In the genomic region with DNA sequence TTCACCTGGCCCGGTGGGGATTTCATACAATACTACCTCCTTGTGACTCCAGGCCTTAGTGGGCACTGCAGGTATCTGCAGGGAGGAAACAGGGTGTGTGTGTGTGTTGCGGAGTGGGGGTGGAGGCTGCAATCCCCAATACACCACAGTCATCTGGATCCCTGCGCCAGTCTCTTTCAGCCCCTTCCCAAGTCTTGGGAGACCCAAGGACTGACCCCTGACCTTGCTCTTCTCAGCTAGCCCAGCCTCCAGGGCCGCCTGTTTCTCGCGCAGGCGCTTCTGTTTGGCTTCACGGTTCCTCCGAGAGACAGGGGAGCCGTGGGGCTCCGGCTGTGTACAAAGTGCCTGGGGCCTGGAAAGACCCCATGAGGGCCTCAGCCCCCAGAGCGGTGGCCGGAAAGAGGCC, we compare ENCODE assay signal across 8 mouse cellular contexts. TPM values are rescaled to one million over a fixed set of nuclear protein-coding genes. Genes with fewer than 3 reads are reported as not detected.
DNase-seq lines count a peak whose midpoint lies in the region; ATAC-seq and TF ChIP-seq lines count a peak whose summit lies in the region.

No protein-coding gene starts in this region.

- no peaks in the 10 kb centered on the region for H3K27me3 ChIP-seq in heart, embryonic 11.5 days (ENCODE audit: control insufficient read depth, insufficient read depth, low read length)
- H3K27me3 ChIP-seq in C2C12 (ENCODE audit: control insufficient read depth, insufficient read depth, insufficient read length): no peaks in the 10 kb centered on the region
- H3K27me3 ChIP-seq in hindbrain, embryonic 13.5 days: no peaks in the 10 kb centered on the region
- no peaks in the 10 kb centered on the region for H3K27me3 ChIP-seq in liver, embryonic 14.5 days (ENCODE audit: control insufficient read depth, insufficient read depth, low read length)
- no peaks in the 10 kb centered on the region for H3K27me3 ChIP-seq in stomach, embryonic 14.5 days (ENCODE audit: control insufficient read depth, insufficient read depth, low read length)

- H3K9ac ChIP-seq in heart, embryonic 11.5 days (ENCODE audit: low read depth, low read length): peak overlapping the region; percentile 80
- peak overlapping the region; percentile 83 for H3K9ac ChIP-seq in hindbrain, embryonic 13.5 days
- peak overlapping the region; percentile 52 for H3K9ac ChIP-seq in liver, embryonic 14.5 days (replicated peaks)
- H3K9ac ChIP-seq in stomach, embryonic 14.5 days (replicated peaks; ENCODE audit: low read depth, low read length): peak overlapping the region; percentile 81

- H3K27ac ChIP-seq in heart, embryonic 11.5 days (ENCODE audit: low read depth, low read length): peak overlapping the region; percentile 78
- H3K27ac ChIP-seq in brown adipose tissue, adult 24 weeks (replicated peaks; ENCODE audit: low read depth, low read length): peak overlapping the region; percentile 51; the same call in 1 of the 2 replicates
- peak overlapping the region; percentile 90 for H3K27ac ChIP-seq in hindbrain, embryonic 13.5 days
- H3K27ac ChIP-seq in liver, embryonic 14.5 days: peak overlapping the region; percentile 16
- peak overlapping the region; percentile 78 for H3K27ac ChIP-seq in stomach, embryonic 14.5 days (ENCODE audit: low read length)

- TF ChIP-seq CTCF in C2C12 (IDR thresholded peaks at IDR 0.05; ENCODE audit: control insufficient read depth, insufficient read depth, insufficient read length): no peak
- no peak for TF ChIP-seq CTCF in liver, embryonic 14.5 days (IDR thresholded peaks at IDR 0.05; ENCODE audit: low read depth)

- H3K4me1 ChIP-seq in heart, embryonic 11.5 days (ENCODE audit: control insufficient read depth, insufficient read depth, low read length): peaks cover 11% of the 10 kb centered on the region
- H3K4me1 ChIP-seq in brown adipose tissue, adult 24 weeks (ENCODE audit: control insufficient read depth, insufficient read depth, insufficient read length, low read length): peaks cover 3% of the 10 kb centered on the region; the same call in 1 of the 2 replicates
- peaks cover 20% of the 10 kb centered on the region for H3K4me1 ChIP-seq in hindbrain, embryonic 13.5 days (replicated peaks)
- H3K4me1 ChIP-seq in liver, embryonic 14.5 days (replicated peaks; ENCODE audit: control insufficient read depth in 2 of 2, insufficient read depth in 2 of 2, low read length in 1 of 2): peaks cover 3 to 6% of the 10 kb centered on the region in 2 experiments; a peak in 3 of 4 replicates
- H3K4me1 ChIP-seq in stomach, embryonic 14.5 days (ENCODE audit: control insufficient read depth, insufficient read depth, low read length): peaks cover 6% of the 10 kb centered on the region; the same call in 1 of the 2 replicates

- DNase-seq in heart, adult 8-10 months (ENCODE audit: low spot score): no peak
- DNase-seq in liver, embryonic 14.5 days (ENCODE audit: low read depth in 3 of 3, low spot score in 3 of 3): no peak
- no peak for DNase-seq in urinary bladder, postnatal 4 days (ENCODE audit: low spot score in 2 of 2)

- peaks cover 4% of the 10 kb centered on the region; the same call in 1 of the 2 replicates for H3K36me3 ChIP-seq in heart, embryonic 11.5 days (ENCODE audit: control insufficient read depth, insufficient read depth, low read length)
- H3K36me3 ChIP-seq in C2C12 (ENCODE audit: control insufficient read depth, insufficient read depth): peaks cover 6% of the 10 kb centered on the region
- peaks cover 36% of the 10 kb centered on the region for H3K36me3 ChIP-seq in hindbrain, embryonic 13.5 days
- H3K36me3 ChIP-seq in liver, embryonic 14.5 days (replicated peaks; ENCODE audit: control insufficient read depth, insufficient read depth, low read depth): no peaks in the 10 kb centered on the region
- H3K36me3 ChIP-seq in stomach, embryonic 14.5 days (ENCODE audit: control insufficient read depth, insufficient read depth, low read length): peaks cover 29% of the 10 kb centered on the region

- no peaks in the 10 kb centered on the region for H3K79me3 ChIP-seq in C2C12 (ENCODE audit: low read depth)

- ATAC-seq in heart, embryonic 11.5 days (replicated peaks; ENCODE audit: insufficient number of reproducible peaks, low FRiP score, low TSS enrichment): 0 out of 2 replicates have a peak, but pooled peaks have one; percentile 8
- peak; percentile 61 for ATAC-seq in hindbrain, embryonic 13.5 days (ENCODE audit: low FRiP score)
- peak; percentile 24; the same call in 1 of the 2 replicates for ATAC-seq in liver, embryonic 14.5 days (ENCODE audit: insufficient read depth)
- ATAC-seq in stomach, embryonic 14.5 days (ENCODE audit: insufficient number of reproducible peaks, insufficient read depth, low FRiP score, low read depth): peak; percentile 23; the same call in 1 of the 2 replicates

- peak overlapping the region; percentile 96 for H3K4me2 ChIP-seq in heart, embryonic 11.5 days
- H3K4me2 ChIP-seq in hindbrain, embryonic 13.5 days: peak overlapping the region; percentile 90
- peak overlapping the region; percentile 93 for H3K4me2 ChIP-seq in liver, embryonic 14.5 days (ENCODE audit: low read depth)
- H3K4me2 ChIP-seq in stomach, embryonic 14.5 days (replicated peaks; ENCODE audit: low read depth, low read length): peak overlapping the region; percentile 83

- peak overlapping the region; percentile 82 for H3K4me3 ChIP-seq in heart, embryonic 11.5 days (ENCODE audit: low read depth, low read length)
- peak overlapping the region; percentile 82 for H3K4me3 ChIP-seq in C2C12 (ENCODE audit: insufficient read depth, poor library complexity, severe bottlenecking)
- peak overlapping the region; percentile 95 for H3K4me3 ChIP-seq in brown adipose tissue, adult 24 weeks (ENCODE audit: insufficient read depth, low read depth, low read length)
- H3K4me3 ChIP-seq in hindbrain, embryonic 13.5 days: peak overlapping the region; percentile 65
- H3K4me3 ChIP-seq in liver, embryonic 14.5 days (ENCODE audit: insufficient read depth in 1 of 2, low read depth in 2 of 2, low read length in 2 of 2): peak overlapping the region; percentile 62 to 74
- peak overlapping the region; percentile 69 for H3K4me3 ChIP-seq in stomach, embryonic 14.5 days (ENCODE audit: low read depth, low read length)

- WGBS in heart, embryonic 11.5 days (ENCODE audit: insufficient replicate concordance): 5% methylated on average over 13 of the region's 13 CpGs
- WGBS in hindbrain, embryonic 13.5 days: 5% methylated on average over 13 of the region's 13 CpGs
- 5% methylated on average over 13 of the region's 13 CpGs for WGBS in liver, embryonic 14.5 days (ENCODE audit: insufficient replicate concordance)
- WGBS in stomach, embryonic 14.5 days: 3% methylated on average over 13 of the region's 13 CpGs

- H3K79me2 ChIP-seq in C2C12 (ENCODE audit: control insufficient read depth, insufficient read depth): peaks cover 16% of the 10 kb centered on the region

- no peaks in the 10 kb centered on the region for H3K9me3 ChIP-seq in heart, embryonic 11.5 days (replicated peaks; ENCODE audit: control insufficient read depth, low read length)
- H3K9me3 ChIP-seq in hindbrain, embryonic 13.5 days: no peaks in the 10 kb centered on the region
- no peaks in the 10 kb centered on the region for H3K9me3 ChIP-seq in liver, embryonic 14.5 days (ENCODE audit: control insufficient read depth, low read length)
- H3K9me3 ChIP-seq in stomach, embryonic 14.5 days (ENCODE audit: control insufficient read depth, low read depth, low read length): no peaks in the 10 kb centered on the region

- peak overlapping the region; percentile 97 for H3ac ChIP-seq in C2C12 (ENCODE audit: control insufficient read depth, insufficient read length, low read depth)

- no peak for TF ChIP-seq EP300 in liver, embryonic 14.5 days (IDR thresholded peaks at IDR 0.05; ENCODE audit: low read depth)

RNA-seq across cellular contexts. Expression of gene Vars2, which starts 0.5 kb away (rescaled TPM):
- polyA plus RNA-seq in heart, embryonic 11.5 days (2014; fragmentation: Nextera tagmentation; extraction: Ambion mirVana): 9.1 and 12.7 TPM in 2 replicates
- 10 to 100 TPM; 30.4 to 34.9 (median 31.8) TPM for total RNA-seq in heart, adult 8-10 months (2022)
- polyA plus RNA-seq in C2C12 (2012; fragmentation: generic; extraction: Trizol): 12.6 TPM
- polyA plus RNA-seq in brown adipose tissue, adult 24 weeks (2012; ENCODE audit: insufficient read depth, insufficient read length, missing spikeins): 18.1 and 18.5 TPM in 2 replicates
- 11.8 and 14.0 TPM in 2 replicates for polyA plus RNA-seq in hindbrain, embryonic 13.5 days (2015; fragmentation: Nextera tagmentation; extraction: Ambion mirVana)
- 7.1 and 7.8 TPM in 2 replicates for polyA plus RNA-seq in liver, embryonic 14.5 days (2012; rRNA removed)
- polyA plus RNA-seq in liver, embryonic 14.5 days (2014; fragmentation: Nextera tagmentation; extraction: Ambion mirVana): 4.0 and 5.8 TPM in 2 replicates
- polyA plus RNA-seq in stomach, embryonic 14.5 days (2014; fragmentation: Nextera tagmentation; extraction: Ambion mirVana): 14.0 and 18.7 TPM in 2 replicates

RNA-seq across cellular contexts. Expression of gene Gtf2h4, which starts 6.7 kb away (rescaled TPM):
- polyA plus RNA-seq in heart, embryonic 11.5 days (2014; fragmentation: Nextera tagmentation; extraction: Ambion mirVana): 30.1 and 31.1 TPM in 2 replicates
- 10 to 100 TPM; 18.4 to 22.2 (median 21.2) TPM for total RNA-seq in heart, adult 8-10 months (2022)
- polyA plus RNA-seq in C2C12 (2012; fragmentation: generic; extraction: Trizol): 40.6 TPM
- 16.3 and 19.0 TPM in 2 replicates for polyA plus RNA-seq in brown adipose tissue, adult 24 weeks (2012; ENCODE audit: insufficient read depth, insufficient read length, missing spikeins)
- polyA plus RNA-seq in hindbrain, embryonic 13.5 days (2015; fragmentation: Nextera tagmentation; extraction: Ambion mirVana): 27.6 and 29.2 TPM in 2 replicates
- 17.8 and 18.0 TPM in 2 replicates for polyA plus RNA-seq in liver, embryonic 14.5 days (2012; rRNA removed)
- polyA plus RNA-seq in liver, embryonic 14.5 days (2014; fragmentation: Nextera tagmentation; extraction: Ambion mirVana): 23.1 and 26.8 TPM in 2 replicates
- polyA plus RNA-seq in stomach, embryonic 14.5 days (2014; fragmentation: Nextera tagmentation; extraction: Ambion mirVana): 40.1 and 42.7 TPM in 2 replicates

RNA-seq across cellular contexts. Expression of gene Mucl3, which starts 23.4 kb away (rescaled TPM):
- 0.29 and 0.62 TPM in 2 replicates for polyA plus RNA-seq in heart, embryonic 11.5 days (2014; fragmentation: Nextera tagmentation; extraction: Ambion mirVana)
- not detected for total RNA-seq in heart, adult 8-10 months (2022)
- 0.05 TPM for polyA plus RNA-seq in C2C12 (2012; fragmentation: generic; extraction: Trizol)
- polyA plus RNA-seq in brown adipose tissue, adult 24 weeks (2012; ENCODE audit: insufficient read depth, insufficient read length, missing spikeins): not detected in 2 replicates
- polyA plus RNA-seq in hindbrain, embryonic 13.5 days (2015; fragmentation: Nextera tagmentation; extraction: Ambion mirVana): 0.14 TPM in 1 of 2 replicates, not detected in the other
- polyA plus RNA-seq in liver, embryonic 14.5 days (2012; rRNA removed): 0.02 TPM in 1 of 2 replicates, not detected in the other
- polyA plus RNA-seq in liver, embryonic 14.5 days (2014; fragmentation: Nextera tagmentation; extraction: Ambion mirVana): not detected in 2 replicates
- 13.2 and 13.4 TPM in 2 replicates for polyA plus RNA-seq in stomach, embryonic 14.5 days (2014; fragmentation: Nextera tagmentation; extraction: Ambion mirVana)

RNA-seq across cellular contexts. Expression of gene Ddr1, which starts 37.6 kb away (rescaled TPM):
- 60.6 and 89.2 TPM in 2 replicates for polyA plus RNA-seq in heart, embryonic 11.5 days (2014; fragmentation: Nextera tagmentation; extraction: Ambion mirVana)
- 10 to 100 TPM; 23.8 to 30.0 (median 29.5) TPM for total RNA-seq in heart, adult 8-10 months (2022)
- polyA plus RNA-seq in C2C12 (2012; fragmentation: generic; extraction: Trizol): 56.6 TPM
- 4.2 and 4.5 TPM in 2 replicates for polyA plus RNA-seq in brown adipose tissue, adult 24 weeks (2012; ENCODE audit: insufficient read depth, insufficient read length, missing spikeins)
- polyA plus RNA-seq in hindbrain, embryonic 13.5 days (2015; fragmentation: Nextera tagmentation; extraction: Ambion mirVana): 128 and 140 TPM in 2 replicates
- 1.1 TPM in 2 replicates for polyA plus RNA-seq in liver, embryonic 14.5 days (2012; rRNA removed)
- polyA plus RNA-seq in liver, embryonic 14.5 days (2014; fragmentation: Nextera tagmentation; extraction: Ambion mirVana): 1.6 and 1.7 TPM in 2 replicates
- 50.4 and 50.6 TPM in 2 replicates for polyA plus RNA-seq in stomach, embryonic 14.5 days (2014; fragmentation: Nextera tagmentation; extraction: Ambion mirVana)

RNA-seq across cellular contexts. Expression of gene Gm9573, which starts 40.4 kb away (rescaled TPM):
- not detected in 2 replicates for polyA plus RNA-seq in heart, embryonic 11.5 days (2014; fragmentation: Nextera tagmentation; extraction: Ambion mirVana)
- not detected for total RNA-seq in heart, adult 8-10 months (2022)
- not detected for polyA plus RNA-seq in C2C12 (2012; fragmentation: generic; extraction: Trizol)
- not detected in 2 replicates for polyA plus RNA-seq in brown adipose tissue, adult 24 weeks (2012; ENCODE audit: insufficient read depth, insufficient read length, missing spikeins)
- not detected in 2 replicates for polyA plus RNA-seq in hindbrain, embryonic 13.5 days (2015; fragmentation: Nextera tagmentation; extraction: Ambion mirVana)
- not detected in 2 replicates for polyA plus RNA-seq in liver, embryonic 14.5 days (2012; rRNA removed)
- not detected in 2 replicates for polyA plus RNA-seq in liver, embryonic 14.5 days (2014; fragmentation: Nextera tagmentation; extraction: Ambion mirVana)
- not detected in 2 replicates for polyA plus RNA-seq in stomach, embryonic 14.5 days (2014; fragmentation: Nextera tagmentation; extraction: Ambion mirVana)

Comparison
In these comparisons a context has a peak if more than half of its experiments do, and no peak if none do; other contexts are left out.
1. ATAC-seq: peak in every context shown above with its lines; median percentile 61 in hindbrain, embryonic 13.5 days; 24 in liver, embryonic 14.5 days; 23 in stomach, embryonic 14.5 days; 8 in heart, embryonic 11.5 days.
2. H3K27ac ChIP-seq: peak in every context shown above with its lines; median percentile 90 in hindbrain, embryonic 13.5 days; 78 in heart, embryonic 11.5 days; 78 in stomach, embryonic 14.5 days; 51 in brown adipose tissue, adult 24 weeks; 16 in liver, embryonic 14.5 days.